Mouse (Mus musculus): ENCODE measurements around the gene Fibcd1.

Gene Fibcd1

GRCm38 (mm10) chr2:31827877-31828276, 17.9 kb downstream of the Fibcd1 start:
- ChIA-PET POLR2A (interaction anchor here in 3 of 4 experiments (0.6 to 1.8 kb wide), 4 partner anchors 8 to 554 kb away, joined by 3 to 6 read pairs (median 3); no protein-coding TSS in a partner anchor), CTCF (interaction anchor here (0.5 to 1.3 kb wide), 5 partner anchors 11 to 160 kb away, joined by 3 to 5 read pairs (median 3); no protein-coding TSS in a partner anchor)

- ChIA-PET CTCF (interaction anchor here in 1 of 4 experiments (1.3 kb wide), 1 partner anchor 21 kb away, joined by 3 read pairs; no protein-coding TSS in a partner anchor), POLR2A (interaction anchor here in 2 of 4 experiments (0.6 to 1.8 kb wide), 3 partner anchors 10 to 558 kb away, joined by 3 to 6 read pairs (median 5); partner anchors contain the start of gene Abl1 (in 1 of the 2))
Observed at GRCm38 (mm10) chr2:31826094-31827085, 19.4 kb downstream of the Fibcd1 start.

GRCm38 (mm10) chr2:31825469-31825911, 20.3 kb downstream of the Fibcd1 start:
- POLR2A ChIA-PET = interaction anchor here in 1 of 4 experiments (1.3 kb wide), 1 partner anchor 46 kb away, joined by 4 read pairs; no protein-coding TSS in a partner anchor

GRCm38 (mm10) chr2:31823933-31824730, 21.7 kb downstream of the Fibcd1 start:
- POLR2A ChIA-PET = interaction anchor here (0.6 to 1.3 kb wide), 9 partner anchors 8 to 1178 kb away, joined by 3 to 7 read pairs (median 3); partner anchors contain the start of gene Qrfp (in 1 of the 4)
- CTCF ChIA-PET = interaction anchor here (0.5 to 3.0 kb wide), 99 partner anchors 7 to 608 kb away, joined by 3 to 29 read pairs (median 4); partner anchors contain the start of genes Abl1 (in 2 of the 4), Qrfp (in 2 of the 4) and Lamc3 (in 1 of the 4)

More at GRCm38 (mm10) chr2:31825469-31825911, 20.3 kb downstream of the Fibcd1 start:
- CTCF ChIA-PET = interaction anchor here in 2 of 4 experiments (1.4 to 2.0 kb wide), 4 partner anchors 9 to 135 kb away, joined by 3 to 13 read pairs (median 6); no protein-coding TSS in a partner anchor

GRCm38 (mm10) chr2:31822524-31823371, 23.1 kb downstream of the Fibcd1 start:
- ChIA-PET POLR2A (interaction anchor here (0.5 to 2.6 kb wide), 7 partner anchors 9 to 280 kb away, joined by 3 to 11 read pairs (median 4); partner anchors contain the start of gene Qrfp (in 1 of the 4)), CTCF (interaction anchor here (0.5 to 3.0 kb wide), 32 partner anchors 9 to 579 kb away, joined by 3 to 29 read pairs (median 4); partner anchors contain the start of genes Qrfp (in 3 of the 4) and Lamc3 (in 1 of the 4))

- ChIA-PET POLR2A (interaction anchor here in 1 of 4 experiments (0.6 kb wide), 1 partner anchor 9 kb away, joined by 3 read pairs; no protein-coding TSS in a partner anchor), CTCF (interaction anchor here (0.6 to 2.3 kb wide), 17 partner anchors 9 to 536 kb away, joined by 3 to 15 read pairs (median 3); no protein-coding TSS in a partner anchor)
Observed at GRCm38 (mm10) chr2:31815367-31815766, 30.4 kb downstream of the Fibcd1 start.

- POLR2A ChIA-PET = no interaction called here
- CTCF ChIA-PET = interaction anchor here (0.6 to 2.3 kb wide), 9 partner anchors 9 to 111 kb away, joined by 3 to 15 read pairs (median 3); no protein-coding TSS in a partner anchor
Observed at GRCm38 (mm10) chr2:31814699-31815098, 31.1 kb downstream of the Fibcd1 start.

- ChIA-PET CTCF (interaction anchor here (0.6 to 1.6 kb wide), 4 partner anchors 10 to 505 kb away, joined by 3 to 5 read pairs (median 4); no protein-coding TSS in a partner anchor), POLR2A (no interaction called here)
Observed at GRCm38 (mm10) chr2:31813641-31814040, 32.2 kb downstream of the Fibcd1 start.

- ChIA-PET POLR2A (interaction anchor here in 2 of 4 experiments (0.6 to 1.4 kb wide), 3 partner anchors 11 to 371 kb away, joined by 3 to 4 read pairs (median 3); no protein-coding TSS in a partner anchor), CTCF (interaction anchor here in 2 of 4 experiments (1.4 to 3.8 kb wide), 3 partner anchors 12 to 128 kb away, joined by 4 to 29 read pairs (median 11); no protein-coding TSS in a partner anchor)
Observed at GRCm38 (mm10) chr2:31811086-31811958, 34.5 kb downstream of the Fibcd1 start.

- POLR2A ChIA-PET = interaction anchor here in 3 of 4 experiments (0.5 to 1.7 kb wide), 8 partner anchors 8 to 284 kb away, joined by 3 to 17 read pairs (median 4); partner anchors contain the start of gene Abl1 (in 1 of the 3)
Observed at GRCm38 (mm10) chr2:31810444-31810843, 35.4 kb downstream of the Fibcd1 start, which contains the start of gene Qrfp. Qrfp (minus strand) TSS chr2:31810580.

GRCm38 (mm10) chr2:31809358-31809740, 36.5 kb downstream of the Fibcd1 start:
- POLR2A ChIA-PET = interaction anchor here in 2 of 4 experiments (0.5 to 1.7 kb wide), 6 partner anchors 9 to 520 kb away, joined by 3 to 8 read pairs (median 4); partner anchors contain the start of genes Abl1 (in 1 of the 2) and Fam78a (in 1 of the 2)
- CTCF ChIA-PET = interaction anchor here (0.6 to 3.8 kb wide), 14 partner anchors 9 to 595 kb away, joined by 3 to 29 read pairs (median 4); no protein-coding TSS in a partner anchor

More at GRCm38 (mm10) chr2:31810444-31810843, 35.4 kb downstream of the Fibcd1 start, which contains the start of gene Qrfp:
- CTCF ChIA-PET = interaction anchor here (0.6 to 3.8 kb wide), 10 partner anchors 9 to 107 kb away, joined by 3 to 29 read pairs (median 4); no protein-coding TSS in a partner anchor

- CTCF ChIA-PET = interaction anchor here (0.5 to 3.8 kb wide), 15 partner anchors 9 to 596 kb away, joined by 3 to 29 read pairs (median 4); no protein-coding TSS in a partner anchor
- POLR2A ChIA-PET = interaction anchor here in 3 of 4 experiments (0.5 to 1.7 kb wide), 9 partner anchors 11 to 521 kb away, joined by 3 to 4 read pairs (median 3); partner anchors contain the start of genes Abl1 (in 1 of the 3) and Fam78a (in 1 of the 3)
Observed at GRCm38 (mm10) chr2:31808410-31809357, 37.1 kb downstream of the Fibcd1 start.

GRCm38 (mm10) chr2:31806639-31807382, 39.0 kb downstream of the Fibcd1 start:
- CTCF ChIA-PET = interaction anchor here in 1 of 4 experiments (2.2 kb wide), 1 partner anchor 17 kb away, joined by 6 read pairs; no protein-coding TSS in a partner anchor
- POLR2A ChIA-PET = no interaction called here
